In genomic region chr10:13569818-13570217, GRCm38 (mm10) we compare ENCODE assay signal across 11 mouse cellular contexts. TPM values are rescaled to one million over a fixed set of nuclear protein-coding genes. Genes with fewer than 3 reads are reported as not detected.
DNase-seq lines count a peak whose midpoint lies in the region; ATAC-seq lines count a peak whose summit lies in the region.
"Had no signal": no experiment of that assay in that cellular context is flagged by ENCODE, and none has a peak within 500 bp of the region (broad histone marks: within the 10 kb centered on the region; RNA-seq: fewer than 3 reads in every experiment).

No protein-coding gene starts in this region.

- 44% methylated on average over 7 of the region's 7 CpGs for WGBS in embryonic facial prominence, embryonic 11.5 days
- WGBS in embryonic facial prominence, embryonic 10.5 days, result 42% methylated on average over 7 of the region's 7 CpGs
- WGBS in neural tube, embryonic 11.5 days, result 31% methylated on average over 7 of the region's 7 CpGs

- H3K9me3 ChIP-seq in embryonic facial prominence, embryonic 11.5 days (replicated peaks; ENCODE audit: control insufficient read depth, low read length), result no peaks in the 10 kb centered on the region
- no peaks in the 10 kb centered on the region for H3K9me3 ChIP-seq in embryonic facial prominence, embryonic 10.5 days
- no peaks in the 10 kb centered on the region for H3K9me3 ChIP-seq in neural tube, embryonic 11.5 days (ENCODE audit: control insufficient read depth, low read length)

- H3K4me3 ChIP-seq in embryonic facial prominence, embryonic 11.5 days (ENCODE audit: low read depth, low read length), result no peak overlapping the region
- H3K4me3 ChIP-seq in embryonic facial prominence, embryonic 10.5 days, result no peak overlapping the region
- H3K4me3 ChIP-seq in neural tube, embryonic 11.5 days (ENCODE audit: low read depth, low read length), result no peak overlapping the region

- no peaks in the 10 kb centered on the region for H3K4me1 ChIP-seq in embryonic facial prominence, embryonic 11.5 days (ENCODE audit: control insufficient read depth, insufficient read depth, low read length)
- peaks cover 6% of the 10 kb centered on the region for H3K4me1 ChIP-seq in embryonic facial prominence, embryonic 10.5 days
- peaks cover 11% of the 10 kb centered on the region; the same call in 1 of the 2 replicates for H3K4me1 ChIP-seq in neural tube, embryonic 11.5 days (ENCODE audit: control insufficient read depth, insufficient read depth, low read length)

- DNase-seq in embryonic facial prominence, embryonic 11.5 days (ENCODE audit: low spot score), result peak; percentile 17
- DNase-seq in embryonic facial prominence, embryonic 10.5 days (ENCODE audit: low spot score), result no peak
- DNase-seq in neural tube, embryonic 11.5 days (ENCODE audit: low spot score), result peak; percentile 40
- no peak for DNase-seq in neural tube, embryonic 10.5 days (ENCODE audit: extremely low spot score, low spot score)
- DNase-seq in retina, embryonic 14.5 days (ENCODE audit: low spot score), result peak; percentile 31
- DNase-seq in layer of hippocampus, postnatal 25 days (ENCODE audit: extremely low spot score in 1 of 2, low spot score in 1 of 2), result no peak
- DNase-seq: heart, postnatal 10 days; lung, postnatal 10 days; right cerebral cortex, adult 18-20 months had no signal

- no peak overlapping the region for H3K4me2 ChIP-seq in embryonic facial prominence, embryonic 11.5 days (ENCODE audit: low read depth, low read length)
- H3K4me2 ChIP-seq in neural tube, embryonic 11.5 days (ENCODE audit: low read depth), result no peak overlapping the region

- H3K27me3 ChIP-seq in embryonic facial prominence, embryonic 11.5 days (ENCODE audit: control insufficient read depth, insufficient read depth, low read length), result no peaks in the 10 kb centered on the region
- peaks cover 5% of the 10 kb centered on the region; the same call in 1 of the 2 replicates for H3K27me3 ChIP-seq in embryonic facial prominence, embryonic 10.5 days (replicated peaks; ENCODE audit: low read depth, poor library complexity, severe bottlenecking)
- no peaks in the 10 kb centered on the region for H3K27me3 ChIP-seq in neural tube, embryonic 11.5 days (ENCODE audit: control insufficient read depth, insufficient read depth, low read length)

- H3K36me3 ChIP-seq in embryonic facial prominence, embryonic 11.5 days (replicated peaks; ENCODE audit: control insufficient read depth, insufficient read depth, low read depth, low read length), result no peaks in the 10 kb centered on the region
- no peaks in the 10 kb centered on the region for H3K36me3 ChIP-seq in embryonic facial prominence, embryonic 10.5 days (replicated peaks)
- no peaks in the 10 kb centered on the region for H3K36me3 ChIP-seq in neural tube, embryonic 11.5 days (ENCODE audit: control insufficient read depth, insufficient read depth, low read length)

- H3K27ac ChIP-seq in embryonic facial prominence, embryonic 11.5 days (replicated peaks; ENCODE audit: low read depth, low read length), result no peak overlapping the region
- no peak overlapping the region for H3K27ac ChIP-seq in embryonic facial prominence, embryonic 10.5 days (replicated peaks)
- H3K27ac ChIP-seq in neural tube, embryonic 11.5 days (ENCODE audit: low read depth, low read length), result no peak overlapping the region

- peak; percentile 66; the same call in 1 of the 2 replicates for ATAC-seq in embryonic facial prominence, embryonic 11.5 days (replicated peaks; ENCODE audit: insufficient number of reproducible peaks, low FRiP score, low TSS enrichment, low read depth)
- peak; percentile 21; the same call in 1 of the 2 replicates for ATAC-seq in neural tube, embryonic 11.5 days (ENCODE audit: insufficient read depth, low FRiP score, low TSS enrichment)
- 0 out of 2 replicates have a peak, but pooled peaks have one; percentile 9 for ATAC-seq in megakaryocyte progenitor cell, adult 5-6 weeks (replicated peaks; ENCODE audit: poor library complexity)
- no peak for ATAC-seq in erythroid progenitor cell, adult 5-6 weeks (replicated peaks; ENCODE audit: low FRiP score, poor library complexity, severe bottlenecking)

- no peak overlapping the region for H3K9ac ChIP-seq in embryonic facial prominence, embryonic 11.5 days (replicated peaks; ENCODE audit: low read length)
- H3K9ac ChIP-seq in neural tube, embryonic 11.5 days (ENCODE audit: low read length), result no peak overlapping the region

RNA-seq across cellular contexts. Expression of gene Pex3, which starts 16.9 kb away (rescaled TPM):
- 28.4 and 30.2 TPM in 2 replicates for polyA plus RNA-seq in embryonic facial prominence, embryonic 11.5 days (2014; fragmentation: Nextera tagmentation; extraction: Ambion mirVana)
- 16.3 and 19.8 TPM in 2 replicates for polyA plus RNA-seq in embryonic facial prominence, embryonic 10.5 days (2016; fragmentation: Nextera tagmentation; extraction: Ambion mirVana)
- polyA plus RNA-seq in neural tube, embryonic 11.5 days (2014; fragmentation: Nextera tagmentation; extraction: Ambion mirVana), result 30.0 and 30.9 TPM in 2 replicates
- 40.5 and 41.2 TPM in 2 replicates for total RNA-seq in megakaryocyte progenitor cell, adult 5-6 weeks (2015)
- 21.6 and 23.1 TPM in 2 replicates for total RNA-seq in megakaryocyte progenitor cell, adult 5-6 weeks (2017)
- 9.7 and 16.8 TPM in 2 replicates for total RNA-seq in erythroid progenitor cell, adult 5-6 weeks (2015; ENCODE audit: low replicate concordance)
- total RNA-seq in erythroid progenitor cell, adult 5-6 weeks (2017; ENCODE audit: low replicate concordance), result 1.8 and 4.0 TPM in 2 replicates
- 10 to 100 TPM; 26.0 to 30.3 TPM for total RNA-seq in layer of hippocampus, postnatal 25 days (2021)

RNA-seq across cellular contexts. Expression of gene Adat2, which starts 17.1 kb away (rescaled TPM):
- 4.7 and 4.8 TPM in 2 replicates for polyA plus RNA-seq in embryonic facial prominence, embryonic 11.5 days (2014; fragmentation: Nextera tagmentation; extraction: Ambion mirVana)
- polyA plus RNA-seq in embryonic facial prominence, embryonic 10.5 days (2016; fragmentation: Nextera tagmentation; extraction: Ambion mirVana), result 5.2 and 6.1 TPM in 2 replicates
- 3.0 and 4.0 TPM in 2 replicates for polyA plus RNA-seq in neural tube, embryonic 11.5 days (2014; fragmentation: Nextera tagmentation; extraction: Ambion mirVana)
- total RNA-seq in megakaryocyte progenitor cell, adult 5-6 weeks (2015), result 9.7 and 12.0 TPM in 2 replicates
- 4.2 and 4.6 TPM in 2 replicates for total RNA-seq in megakaryocyte progenitor cell, adult 5-6 weeks (2017)
- 1.1 TPM in 1 of 2 replicates, not detected in the other for total RNA-seq in erythroid progenitor cell, adult 5-6 weeks (2015; ENCODE audit: low replicate concordance)
- 1.2 TPM in 1 of 2 replicates, not detected in the other for total RNA-seq in erythroid progenitor cell, adult 5-6 weeks (2017; ENCODE audit: low replicate concordance)
- 1 to 10 TPM; 8.1 to 8.9 TPM for total RNA-seq in layer of hippocampus, postnatal 25 days (2021)

Comparison
In these comparisons a context has a peak if more than half of its experiments do, and no peak if none do; other contexts are left out.
1. DNase-seq: peak in embryonic facial prominence, embryonic 11.5 days (single experiment), neural tube, embryonic 11.5 days (single experiment) and retina, embryonic 14.5 days (single experiment); none in embryonic facial prominence, embryonic 10.5 days (single experiment), neural tube, embryonic 10.5 days (single experiment) and layer of hippocampus, postnatal 25 days (0 of 2).